Mouse (Mus musculus) liver, postnatal 0 days (tissue): Measurements from ENCODE around the gene Dnajc5.

Source experiments
- CTCF ChIP-seq: sonication (generic); IDR thresholded peaks from 2 replicates; pipeline ENCODE4 v1.5.1; 2016; ENCODE audit warnings: antibody characterized with exemption, low read depth
- EP300 ChIP-seq: IDR thresholded peaks from 2 replicates; pipeline ENCODE4 v1.6.1; 2016; ENCODE audit warnings: antibody characterized with exemption, low read depth, mild to moderate bottlenecking

DNA sequence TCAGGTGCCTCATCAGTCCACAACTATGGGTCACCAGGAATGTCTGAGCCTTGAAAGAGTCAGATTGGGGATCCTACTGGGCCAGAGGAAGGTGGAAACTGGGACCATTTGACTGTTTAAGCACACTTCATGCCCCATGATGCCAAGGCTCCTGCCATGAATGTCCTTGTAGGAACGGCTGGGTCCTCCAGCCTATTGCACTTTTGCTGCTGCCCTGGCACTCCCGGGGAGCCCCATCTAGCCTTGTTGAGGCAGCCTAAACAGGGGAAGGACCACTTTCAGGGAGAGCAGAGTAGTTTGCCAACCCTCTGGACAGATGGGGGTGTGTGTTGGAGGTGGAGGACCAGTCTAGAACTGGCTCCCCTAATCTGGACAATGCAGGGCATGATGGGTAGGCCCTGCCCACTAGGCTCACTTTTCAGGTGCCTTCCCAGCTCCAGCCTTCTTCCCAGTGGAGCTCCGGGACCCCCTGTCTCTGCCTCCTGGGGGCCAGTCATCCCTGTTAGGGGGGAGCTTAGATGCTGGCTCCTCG lies 64.2 kb downstream of the Dnajc5 start, which contains the start of gene Uckl1:
- TF ChIP-seq CTCF, result no peak
- TF ChIP-seq EP300, result no peak
